Mouse (Mus musculus) left cerebral cortex, adult 8-10 months (tissue): Measurements from ENCODE around the gene Gys2. TPM values are rescaled to one million over a fixed set of nuclear protein-coding genes. Genes with fewer than 3 reads are reported as not detected.

Experiments
- DNase-seq, 2 experiments: peaks; one replicate each; pipeline ENCODE4 v3.0.0; 2022; ENCODE audit warnings: low spot score in 2 of 2
- total RNA-seq, 4 experiments: library from RNA; stranded (reverse); gene quantifications; 2 replicates each; pipeline ENCODE4 v1.2.4; 2022

The Gys2 gene
- total RNA-seq, 4 experiments from 2014 or later: not detected

- DNase-seq: no peak
These were observed 95.8 kb downstream of the Gys2 start for GRCm38 (mm10) chr6:142377081-142377480.

Other genes with a start within 250 kb of the Gys2 start
- not detected for gene Iapp, start 174.7 kb downstream of the Gys2 start, total RNA-seq
- not detected for gene Slco1a5, start 150.1 kb downstream of the Gys2 start, total RNA-seq
- gene Pyroxd1, start 127.5 kb downstream of the Gys2 start, total RNA-seq: 10 to 100 TPM; 14.5 to 17.1 (median 15.5) TPM
- 10 to 100 TPM; 18.4 to 30.5 (median 22.4) TPM for gene Recql, start 86.0 kb downstream of the Gys2 start, total RNA-seq
- gene Golt1b, start 85.9 kb downstream of the Gys2 start, total RNA-seq: 10 to 100 TPM; 31.1 to 33.6 (median 33.3) TPM
- gene Spx, start 59.7 kb downstream of the Gys2 start, total RNA-seq: 1 to 10 TPM in 3 of 4 experiments, under 1 TPM in 1; 0.44 to 2.1 (median 1.4) TPM
- gene Ldhb, start 34.8 kb upstream of the Gys2 start, total RNA-seq: 1,000 to 10,000 TPM in 1 of 4 experiments, 100 to 1,000 TPM in 3; 841 to 1,026 (median 936) TPM
- 1 to 10 TPM; 2.1 to 2.7 (median 2.4) TPM for gene Kcnj8, start 98.5 kb upstream of the Gys2 start, total RNA-seq
- gene Abcc9, start 229.2 kb upstream of the Gys2 start, total RNA-seq: 1 to 10 TPM; 4.3 to 4.7 (median 4.4) TPM